Mouse (Mus musculus): ENCODE data around the gene Mpv17l.

GRCm38 (mm10) chr16:13895740-13896139 is 7.2 kb upstream of the Mpv17l start:
- TF ChIP-seq CTCF (IDR thresholded peaks at IDR 0.05; ENCODE audit: low read depth): no peak
- TF ChIP-seq EP300 (optimal IDR thresholded peaks at IDR 0.05): no peak
